Mouse (Mus musculus) cerebellum, postnatal 4 days (tissue): ENCODE data around the gene Rps9.
"Not testable (repeated sequence)": the region's sequence is repeated elsewhere in the genome, so short reads cannot be mapped to it uniquely, and the experiment has no call there.

Experiments used
- DNase-seq, 2 experiments: peaks; one replicate each; pipeline ENCODE4 v3.0.0; 2022; ENCODE audit warnings: low spot score in 2 of 2, mixed read lengths in 1 of 2

The Rps9 gene

GRCm38 (mm10) chr7:3694949-3695305, 8.9 kb upstream of the Rps9 start:
- peak in 1 of 2 experiments; percentile 20 for DNase-seq

DNA sequence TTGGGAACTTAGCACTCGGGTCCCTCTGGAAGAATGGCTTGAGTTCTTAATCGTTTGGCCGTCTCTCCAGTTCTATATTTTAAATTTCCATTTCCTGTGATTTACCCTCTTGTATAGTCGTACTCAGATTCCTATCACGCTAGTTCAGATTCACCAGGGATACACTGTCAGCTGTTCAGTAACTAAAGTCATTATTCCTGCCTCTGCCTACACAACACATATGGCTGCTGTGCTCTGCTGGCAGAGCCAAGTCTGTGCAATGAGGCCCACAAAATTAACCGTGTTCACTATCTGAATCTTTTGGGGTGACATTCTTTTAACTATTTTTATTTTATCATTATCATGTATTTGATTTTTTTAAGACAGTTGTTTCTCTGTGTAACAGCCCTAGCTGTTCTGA, 5.3 kb upstream of the Rps9 start:
- no peak for DNase-seq

DNA sequence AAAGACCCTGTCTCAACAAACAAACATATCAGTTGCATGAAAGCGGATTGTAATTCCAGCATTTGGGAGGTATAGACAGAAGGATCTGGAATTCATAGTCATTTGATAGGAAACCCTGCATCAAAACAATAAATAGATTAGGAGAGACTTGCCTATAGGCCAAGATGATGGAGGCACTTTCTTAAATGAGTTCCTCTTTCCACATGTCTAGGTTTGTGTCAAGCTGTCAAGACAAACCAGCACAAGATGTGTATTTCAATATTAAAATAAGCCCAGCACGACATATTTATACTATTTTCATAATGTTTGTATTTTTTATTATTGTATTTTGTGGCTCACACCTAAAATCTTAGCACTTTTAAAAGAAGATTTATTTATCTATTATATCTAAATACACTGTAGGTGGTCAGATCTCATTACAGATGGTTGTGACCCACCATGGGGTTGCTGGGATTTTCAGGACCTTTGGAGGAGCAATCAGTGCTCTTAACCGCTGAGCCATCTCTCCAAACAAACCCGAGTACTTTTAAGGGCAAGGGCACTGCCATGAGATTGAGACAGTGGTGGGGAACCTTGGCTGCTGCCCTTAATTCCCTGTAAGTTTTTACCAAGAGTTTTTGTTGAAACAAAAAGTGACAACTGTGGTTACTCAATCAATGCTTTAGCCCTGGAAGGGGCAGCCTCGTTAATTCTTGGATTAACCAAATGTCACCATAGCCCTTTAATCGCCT, 480 bp upstream of the Rps9 start:
- DNase-seq, result no peak

GRCm38 (mm10) chr7:3704475-3704874, 682 bp downstream of the Rps9 start:
- DNase-seq, result no peak

DNA sequence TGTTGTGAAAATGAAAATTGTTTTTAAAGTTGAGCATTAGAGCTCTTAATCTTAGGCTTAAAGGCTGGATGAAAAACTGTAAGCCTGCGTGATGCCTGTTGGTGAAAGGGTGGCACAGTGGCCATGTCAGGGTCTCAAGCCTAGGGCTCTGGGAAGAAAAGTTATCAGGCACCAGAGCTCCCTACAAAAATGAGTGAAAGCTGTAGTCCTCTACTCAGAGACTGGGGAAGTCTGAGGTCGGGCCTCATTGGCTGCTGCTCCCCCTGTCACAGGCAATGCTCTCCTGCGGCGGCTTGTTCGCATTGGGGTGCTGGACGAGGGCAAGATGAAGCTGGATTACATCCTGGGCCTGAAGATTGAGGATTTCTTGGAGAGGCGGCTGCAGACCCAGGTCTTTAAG, 1.7 kb downstream of the Rps9 start:
- DNase-seq, result not testable (repeated sequence)

- DNase-seq, result no peak
Measured at GRCm38 (mm10) chr7:3705911-3706310, 2.1 kb downstream of the Rps9 start.

DNA sequence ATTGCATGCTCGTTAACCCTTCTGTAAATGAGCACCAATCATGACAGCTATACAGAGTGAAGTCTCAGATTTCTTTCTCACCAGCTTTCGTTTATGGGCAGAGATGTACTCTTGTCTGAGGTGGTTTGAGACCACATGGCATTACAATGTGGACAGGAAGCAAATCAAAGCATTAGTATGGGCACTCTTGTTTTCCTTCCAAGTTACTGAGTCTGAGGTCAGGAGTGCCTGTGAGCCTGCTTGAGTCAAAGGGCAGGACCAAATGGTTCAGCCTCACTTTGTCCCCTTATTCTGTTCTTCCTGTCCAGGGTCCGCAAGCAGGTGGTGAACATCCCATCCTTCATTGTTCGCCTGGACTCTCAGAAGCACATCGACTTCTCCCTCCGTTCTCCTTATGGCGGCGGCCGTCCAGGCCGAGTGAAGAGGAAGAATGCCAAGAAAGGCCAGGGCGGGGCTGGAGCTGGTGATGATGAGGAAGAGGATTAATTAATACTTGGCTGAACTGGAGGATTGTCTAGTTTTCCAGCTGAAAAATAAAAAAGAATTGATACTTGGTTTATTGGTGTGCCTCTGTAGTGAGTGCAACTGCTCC, 2.6 kb downstream of the Rps9 start:
- no peak for DNase-seq

- DNase-seq, result no peak
Measured at GRCm38 (mm10) chr7:3707027-3707426, 3.2 kb downstream of the Rps9 start.

DNA sequence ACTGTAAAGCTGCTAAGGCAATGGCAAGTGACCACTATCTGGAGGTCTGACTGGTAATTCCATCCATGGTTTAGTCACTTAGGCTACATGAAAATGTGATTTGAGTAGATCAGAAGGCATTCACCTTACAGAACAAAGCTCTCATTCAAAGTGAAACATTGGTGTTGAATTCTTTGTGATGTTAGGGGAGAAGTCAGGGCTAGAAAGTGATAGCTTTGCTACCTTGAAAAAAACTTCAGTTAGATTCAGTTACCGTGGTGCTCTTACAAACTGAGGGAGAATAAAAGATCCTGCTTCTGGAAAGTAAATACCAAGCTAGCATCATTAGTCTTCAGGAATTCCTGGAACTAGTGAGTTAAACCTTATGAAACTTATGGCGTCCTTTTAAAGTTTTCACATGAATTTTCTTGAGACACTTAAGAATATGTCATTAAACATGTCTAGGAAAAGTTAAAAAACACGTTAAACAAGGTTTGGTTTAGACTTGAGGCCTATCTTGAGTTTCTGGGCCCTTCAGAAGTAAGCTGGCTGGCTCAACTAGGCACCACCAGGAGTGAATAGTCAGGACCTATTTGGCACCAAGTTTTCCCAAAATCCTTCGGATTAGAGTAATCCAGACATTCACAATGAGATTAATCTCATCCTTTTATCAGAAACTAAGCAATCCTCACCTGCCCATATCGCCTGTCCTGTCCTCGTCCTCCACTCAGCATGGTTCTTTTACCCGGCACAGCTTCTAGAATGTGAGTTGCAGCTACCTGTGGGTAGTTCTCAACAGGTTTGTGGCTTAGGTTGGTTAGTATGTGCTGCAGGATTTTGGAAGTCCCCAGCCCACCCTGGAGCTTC, 4.0 kb downstream of the Rps9 start:
- DNase-seq, result no peak

DNA sequence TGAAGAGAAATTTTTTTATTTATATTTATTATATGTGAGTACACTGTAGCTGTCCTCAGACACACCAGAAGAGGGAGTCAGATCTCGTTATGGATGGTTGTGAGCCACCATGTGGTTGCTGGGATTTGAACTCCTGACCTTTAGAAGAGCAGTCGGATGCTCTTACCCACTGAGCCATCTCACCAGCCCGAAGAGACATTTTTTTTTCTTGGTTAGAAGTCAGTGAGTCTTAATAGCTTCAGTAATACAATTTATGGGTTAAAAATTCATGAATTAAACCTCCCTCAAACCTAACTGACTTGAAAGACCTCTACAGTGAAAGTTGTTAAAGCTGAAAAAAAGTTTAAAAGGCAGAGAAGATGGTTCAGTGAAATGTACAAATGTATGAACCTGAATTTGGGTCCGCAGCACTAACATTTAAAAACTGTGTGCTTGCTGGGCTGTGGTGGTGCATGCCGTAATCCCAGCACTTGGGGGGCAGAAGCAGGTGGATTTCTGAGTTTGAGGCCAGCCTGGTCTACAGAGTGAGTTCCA, 4.7 kb downstream of the Rps9 start:
- not testable (repeated sequence) for DNase-seq

GRCm38 (mm10) chr7:3709000-3709399, 5.2 kb downstream of the Rps9 start:
- DNase-seq, result no peak

DNA sequence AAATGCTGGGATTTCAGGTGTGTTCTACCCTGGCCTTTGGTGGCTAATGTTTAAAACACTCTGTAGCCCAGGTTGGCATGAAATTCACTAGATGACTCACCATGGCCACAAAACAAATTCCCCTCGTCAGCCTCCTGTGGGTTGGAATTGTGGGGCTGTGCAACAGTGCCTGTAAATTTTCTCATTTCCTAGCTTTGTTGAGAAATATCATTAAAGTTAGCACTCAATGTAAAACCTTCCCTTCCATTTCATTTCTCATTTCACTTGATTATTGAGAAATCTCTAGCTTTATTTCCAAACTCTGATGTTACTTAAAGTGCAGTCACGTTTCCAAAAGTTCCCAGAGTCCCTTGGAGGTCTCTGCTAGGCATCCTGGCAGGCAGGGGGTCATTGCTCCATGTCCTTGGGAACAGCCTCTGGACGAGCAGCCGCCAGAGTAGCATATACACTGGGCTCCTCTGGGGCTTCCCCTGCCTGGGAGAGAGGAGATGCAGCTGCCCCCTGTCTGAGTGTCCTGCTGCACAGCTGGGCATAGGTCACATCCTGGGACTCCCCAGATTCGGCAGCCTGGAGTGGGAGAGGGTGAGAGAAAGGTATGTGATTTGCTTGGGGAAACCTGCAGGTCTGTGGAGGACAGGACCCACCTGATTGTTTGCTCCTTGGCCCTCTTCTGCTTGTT, 8.6 kb downstream of the Rps9 start:
- DNase-seq, result no peak

- DNase-seq, result no peak
Measured at GRCm38 (mm10) chr7:3715249-3715648, 11.5 kb downstream of the Rps9 start.

DNA sequence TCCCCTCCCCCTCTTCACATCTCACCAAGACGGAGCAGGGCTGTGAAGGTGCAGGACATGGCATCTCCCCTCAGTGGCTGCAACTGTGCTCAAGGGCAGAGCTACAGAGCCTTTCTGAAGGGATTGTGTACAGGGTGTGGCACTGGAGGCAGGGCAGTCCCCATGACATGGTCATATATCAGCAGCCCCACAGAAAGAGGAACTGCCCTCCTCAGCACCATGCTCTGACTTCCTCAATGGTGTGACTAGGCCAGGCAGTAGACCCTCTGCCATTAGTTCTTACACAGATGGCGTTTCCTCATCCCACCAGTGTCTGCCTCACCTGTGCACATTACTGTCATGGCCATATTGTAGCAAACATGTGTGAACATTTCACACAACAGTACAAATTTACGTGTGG, 16.5 kb downstream of the Rps9 start, which contains the start of gene Pirb:
Gene Pirb (minus strand): TSS at position 124 of the 400 bp plus-strand sequence.
- DNase-seq, result not testable (repeated sequence)

- DNase-seq, result not testable (repeated sequence)
Measured at GRCm38 (mm10) chr7:3725459-3725858, 21.7 kb downstream of the Rps9 start.

GRCm38 (mm10) chr7:3732675-3733074, 28.9 kb downstream of the Rps9 start:
- not testable (repeated sequence) for DNase-seq
